In genomic region chr16:77885060-77885679, GRCm38 (mm10) we compare ENCODE assay signal across 12 mouse cellular contexts.
DNase-seq lines count a peak whose midpoint lies in the region; ATAC-seq lines count a peak whose summit lies in the region.
"Had no signal": no experiment of that assay in that cellular context is flagged by ENCODE, and none has a peak within 500 bp of the region (broad histone marks: within the 10 kb centered on the region; RNA-seq: fewer than 3 reads in every experiment).

No protein-coding gene starts in this region.

- no peak overlapping the region for H3K9ac ChIP-seq in forebrain, embryonic 15.5 days (replicated peaks)
- peak overlapping the region; percentile 40; the same call in 1 of the 2 replicates for H3K9ac ChIP-seq in midbrain, embryonic 11.5 days (ENCODE audit: low read length)
- H3K9ac ChIP-seq: limb, embryonic 12.5 days had no signal

- peaks cover 9% of the 10 kb centered on the region for H3K4me1 ChIP-seq in forebrain, embryonic 15.5 days
- peaks cover 8% of the 10 kb centered on the region for H3K4me1 ChIP-seq in midbrain, embryonic 11.5 days (ENCODE audit: control insufficient read depth, insufficient read depth, low read length)
- H3K4me1 ChIP-seq: limb, embryonic 12.5 days had no signal

- peak overlapping the region; percentile 9; the same call in 1 of the 2 replicates for H3K4me2 ChIP-seq in forebrain, embryonic 15.5 days (replicated peaks)
- no peak overlapping the region; the same call in 1 of the 2 replicates for H3K4me2 ChIP-seq in midbrain, embryonic 11.5 days
- H3K4me2 ChIP-seq: limb, embryonic 12.5 days had no signal

- no peaks in the 10 kb centered on the region for H3K9me3 ChIP-seq in forebrain, embryonic 15.5 days
- H3K9me3 ChIP-seq in midbrain, embryonic 11.5 days (ENCODE audit: control insufficient read depth, low read length): no peaks in the 10 kb centered on the region
- H3K9me3 ChIP-seq: limb, embryonic 12.5 days had no signal

- H3K27ac ChIP-seq in forebrain, embryonic 15.5 days (replicated peaks): peak overlapping the region; percentile 73
- peak overlapping the region; percentile 75 for H3K27ac ChIP-seq in midbrain, embryonic 11.5 days (ENCODE audit: low read depth, low read length)
- H3K27ac ChIP-seq: kidney, postnatal 0 days; limb, embryonic 12.5 days had no signal

- H3K4me3 ChIP-seq in forebrain, embryonic 15.5 days: no peak overlapping the region
- H3K4me3 ChIP-seq in midbrain, embryonic 11.5 days (ENCODE audit: low read depth, low read length): no peak overlapping the region
- H3K4me3 ChIP-seq: limb, embryonic 12.5 days had no signal

- no peaks in the 10 kb centered on the region for H3K36me3 ChIP-seq in forebrain, embryonic 15.5 days
- no peaks in the 10 kb centered on the region for H3K36me3 ChIP-seq in midbrain, embryonic 11.5 days (ENCODE audit: control insufficient read depth, insufficient read depth, low read length)
- H3K36me3 ChIP-seq: limb, embryonic 12.5 days had no signal

- H3K27me3 ChIP-seq in forebrain, embryonic 15.5 days: no peaks in the 10 kb centered on the region
- no peaks in the 10 kb centered on the region for H3K27me3 ChIP-seq in midbrain, embryonic 11.5 days (ENCODE audit: control insufficient read depth, insufficient read depth, low read length)
- H3K27me3 ChIP-seq: limb, embryonic 12.5 days had no signal

- peak; percentile 3 for DNase-seq in brain, adult 2 months (ENCODE audit: low read depth, low spot score)
- DNase-seq in embryo, embryonic 10 days (ENCODE audit: low spot score): peak; percentile 4
- peak; percentile 93 for DNase-seq in midbrain, embryonic 11.5 days (ENCODE audit: low spot score, missing footprints)
- DNase-seq in thymus, adult 18-20 months: no peak
- DNase-seq in urinary bladder, adult 2 months (ENCODE audit: low spot score): no peak
- DNase-seq in adrenal gland, postnatal 36 days: no peak
- DNase-seq: cerebellum, adult 11-12 months; lung, postnatal 14 days; thymus, postnatal 25 days had no signal

- WGBS in forebrain, embryonic 15.5 days: 35% methylated on average over 15 of the region's 15 CpGs
- WGBS in midbrain, embryonic 11.5 days: 36% methylated on average over 15 of the region's 15 CpGs

- peak; percentile 78 for ATAC-seq in forebrain, embryonic 15.5 days (replicated peaks)
- peak; percentile 95 for ATAC-seq in midbrain, embryonic 11.5 days (ENCODE audit: low FRiP score)

Comparison
In these comparisons a context has a peak if more than half of its experiments do, and no peak if none do; other contexts are left out.
1. DNase-seq: peak in brain, adult 2 months (single experiment), embryo, embryonic 10 days (single experiment) and midbrain, embryonic 11.5 days (single experiment); none in thymus, adult 18-20 months (0 of 2), urinary bladder, adult 2 months (single experiment) and adrenal gland, postnatal 36 days (0 of 2).